Mouse (Mus musculus) right cerebral cortex, postnatal 4 days (tissue): Measurements from ENCODE around the gene Mapre1.

Experiments used
- DNase-seq: peaks from one replicate; pipeline ENCODE4 v3.0.0-alpha.2; 2022

Gene Mapre1

GRCm38 (mm10) chr2:153778638-153779362 is 37.7 kb downstream of the Mapre1 start:
- DNase-seq, result peak; percentile 53

- DNase-seq, result no peak
Observed at GRCm38 (mm10) chr2:153779394-153779981, 38.4 kb downstream of the Mapre1 start, which contains the start of gene Efcab8. Gene Efcab8 (plus strand): TSS chr2:153779931.

GRCm38 (mm10) chr2:153781181-153781580 is 40.1 kb downstream of the Mapre1 start:
- no peak for DNase-seq

GRCm38 (mm10) chr2:153784668-153785067 is 43.6 kb downstream of the Mapre1 start:
- peak; percentile 41 for DNase-seq

- DNase-seq, result no peak
Observed at GRCm38 (mm10) chr2:153793366-153793765, 52.3 kb downstream of the Mapre1 start.

GRCm38 (mm10) chr2:153795090-153795489 is 54.0 kb downstream of the Mapre1 start:
- DNase-seq, result peak; percentile 11

- DNase-seq, result peak; percentile 57
Observed at GRCm38 (mm10) chr2:153807464-153807863, 66.4 kb downstream of the Mapre1 start.

GRCm38 (mm10) chr2:153808146-153808545 is 67.1 kb downstream of the Mapre1 start:
- no peak for DNase-seq

GRCm38 (mm10) chr2:153808841-153809240 is 67.8 kb downstream of the Mapre1 start:
- DNase-seq, result no peak

- no peak for DNase-seq
Observed at GRCm38 (mm10) chr2:153809921-153810320, 68.8 kb downstream of the Mapre1 start.

GRCm38 (mm10) chr2:153822005-153822543 is 81.0 kb downstream of the Mapre1 start:
- DNase-seq, result no peak
